Mouse (Mus musculus): ENCODE results near the gene Fat3. TPM values are rescaled to one million over a fixed set of nuclear protein-coding genes. Genes with fewer than 3 reads are reported as not detected.

Gene Fat3
- polyA plus RNA-seq, 1 experiment: not detected

DNA sequence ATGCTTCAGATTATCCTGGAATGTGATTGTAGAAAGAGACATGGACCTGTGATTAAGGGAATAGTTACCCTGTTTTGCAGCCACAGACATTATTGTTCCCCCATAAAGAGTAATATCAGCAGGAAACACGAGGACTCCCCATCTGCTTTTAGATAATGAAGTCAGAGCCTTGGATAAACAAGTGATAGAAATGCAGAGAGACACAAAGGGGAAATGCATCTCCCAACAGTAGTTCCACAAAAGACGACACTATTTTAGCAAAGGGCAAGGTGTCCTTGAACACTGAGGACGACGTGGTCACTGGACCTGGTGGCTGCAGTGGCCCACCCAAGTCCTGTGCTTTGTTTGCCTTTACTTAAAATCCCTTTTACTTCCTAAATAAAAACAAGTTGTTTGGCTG is 580.8 kb downstream of the Fat3 start:
- 63% methylated on average over 4 of the region's 4 CpGs for WGBS
- no peaks in the 10 kb centered on the region for H3K4me1 ChIP-seq (ENCODE audit: control insufficient read depth, insufficient read depth, low read length)

DNA sequence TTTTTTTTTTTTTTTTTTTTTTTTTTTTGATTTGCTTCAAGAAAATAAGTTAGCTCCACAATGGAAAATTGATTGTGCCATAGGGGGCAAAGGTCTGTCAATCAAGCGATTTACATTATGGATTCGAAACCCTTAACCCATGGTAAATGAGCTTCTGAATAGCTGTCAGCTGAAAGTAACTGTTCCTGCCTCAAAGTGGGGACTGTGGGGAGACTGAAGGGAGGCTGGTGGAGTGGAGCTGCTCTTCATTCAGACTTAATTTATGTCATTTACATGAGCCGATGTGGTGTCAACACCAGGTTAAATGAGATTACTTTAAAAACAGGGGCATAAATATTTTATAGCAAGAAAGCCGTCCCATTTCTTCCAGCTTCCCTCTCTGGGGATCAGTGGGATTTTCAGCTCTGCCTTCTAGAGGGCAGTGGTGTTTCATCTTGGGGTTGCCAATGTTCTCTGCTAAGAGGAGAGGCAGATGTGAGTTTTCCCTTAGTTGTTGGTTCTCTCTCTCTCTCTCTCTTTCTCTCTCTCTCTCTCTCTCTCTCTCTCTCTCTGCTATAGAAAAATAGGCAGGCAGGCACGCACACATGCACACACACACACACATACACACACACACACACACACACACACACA is 581.6 kb downstream of the Fat3 start:
- no peak for TF ChIP-seq CTCF (IDR thresholded peaks at IDR 0.05; ENCODE audit: control insufficient read depth, insufficient read depth, low read length)
- TF ChIP-seq POLR2A (IDR thresholded peaks at IDR 0.05; ENCODE audit: borderline replicate concordance, control insufficient read depth, low read depth, low read length): no peak
- no peak overlapping the region for H3K27ac ChIP-seq (ENCODE audit: control insufficient read depth, insufficient read depth, low read depth, low read length, poor library complexity)
- H3K4me1 ChIP-seq (ENCODE audit: control insufficient read depth, insufficient read depth, low read length): no peaks in the 10 kb centered on the region
- WGBS: 65% methylated on average over 5 of the region's 5 CpGs
- no peak overlapping the region for H3K4me3 ChIP-seq (replicated peaks; ENCODE audit: control insufficient read depth, low read depth, low read length)

More for the DNA sequence above, 580.8 kb downstream of the Fat3 start:
- Histone ChIP-seq H3K4me3 (replicated peaks; ENCODE audit: control insufficient read depth, low read depth, low read length) (no peak overlapping the region), H3K27ac (ENCODE audit: control insufficient read depth, insufficient read depth, low read depth, low read length, poor library complexity) (no peak overlapping the region)
- no peak for TF ChIP-seq CTCF (IDR thresholded peaks at IDR 0.05; ENCODE audit: control insufficient read depth, insufficient read depth, low read length)
- no peak for TF ChIP-seq POLR2A (IDR thresholded peaks at IDR 0.05; ENCODE audit: borderline replicate concordance, control insufficient read depth, low read depth, low read length)

DNA sequence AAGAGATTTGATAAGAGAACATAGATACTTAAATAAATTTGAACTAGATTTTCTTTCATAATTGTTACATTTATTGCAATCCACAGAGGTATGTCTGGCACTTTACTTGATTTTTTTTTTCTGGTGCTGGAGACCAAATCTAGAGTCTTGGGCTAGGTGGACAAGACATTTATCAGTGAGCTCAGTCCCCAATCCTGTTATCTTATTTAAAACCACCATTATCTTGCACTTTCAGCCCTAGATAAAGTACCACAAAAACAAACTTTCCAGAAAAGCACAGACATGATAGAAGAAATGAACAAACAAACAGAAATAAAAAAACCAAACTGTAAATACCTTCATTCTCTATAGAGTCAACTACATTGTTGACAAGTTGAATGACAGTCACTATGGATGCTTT is 584.5 kb downstream of the Fat3 start:
- TF ChIP-seq POLR2A (IDR thresholded peaks at IDR 0.05; ENCODE audit: borderline replicate concordance, control insufficient read depth, low read depth, low read length) (no peak), CTCF (IDR thresholded peaks at IDR 0.05; ENCODE audit: control insufficient read depth, insufficient read depth, low read length) (no peak)
- no peaks in the 10 kb centered on the region for H3K4me1 ChIP-seq (ENCODE audit: control insufficient read depth, insufficient read depth, low read length)
- no peak overlapping the region for H3K27ac ChIP-seq (ENCODE audit: control insufficient read depth, insufficient read depth, low read depth, low read length, poor library complexity)

DNA sequence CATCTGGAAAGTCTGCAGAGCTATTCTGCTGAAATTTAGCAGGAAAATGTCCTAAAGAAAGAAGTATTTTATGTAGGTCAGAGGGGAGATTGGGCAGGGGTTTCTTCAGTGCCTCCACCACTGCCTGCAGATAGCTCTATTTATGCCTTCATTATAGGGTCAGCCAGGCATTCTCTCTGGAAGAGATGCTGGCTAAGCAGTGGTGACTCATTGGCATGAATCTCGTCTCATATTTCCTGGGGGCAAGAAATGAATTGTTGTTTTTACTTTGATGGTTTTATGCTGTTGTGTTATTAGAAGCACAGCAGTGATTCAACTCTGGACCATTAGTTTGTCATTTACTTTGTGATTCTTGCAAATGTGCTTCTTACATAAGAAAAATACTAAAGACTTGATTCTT is 588.4 kb downstream of the Fat3 start:
- no peak overlapping the region for H3K4me3 ChIP-seq (replicated peaks; ENCODE audit: control insufficient read depth, low read depth, low read length)
- no peak for TF ChIP-seq POLR2A (IDR thresholded peaks at IDR 0.05; ENCODE audit: borderline replicate concordance, control insufficient read depth, low read depth, low read length)
- no peak for TF ChIP-seq CTCF (IDR thresholded peaks at IDR 0.05; ENCODE audit: control insufficient read depth, insufficient read depth, low read length)
- H3K27ac ChIP-seq (ENCODE audit: control insufficient read depth, insufficient read depth, low read depth, low read length, poor library complexity): no peak overlapping the region
- H3K4me1 ChIP-seq (ENCODE audit: control insufficient read depth, insufficient read depth, low read length): no peaks in the 10 kb centered on the region
- WGBS: 56% methylated on average over 1 of the region's 1 CpGs

More for the DNA sequence above, 584.5 kb downstream of the Fat3 start:
- no peak overlapping the region for H3K4me3 ChIP-seq (replicated peaks; ENCODE audit: control insufficient read depth, low read depth, low read length)

DNA sequence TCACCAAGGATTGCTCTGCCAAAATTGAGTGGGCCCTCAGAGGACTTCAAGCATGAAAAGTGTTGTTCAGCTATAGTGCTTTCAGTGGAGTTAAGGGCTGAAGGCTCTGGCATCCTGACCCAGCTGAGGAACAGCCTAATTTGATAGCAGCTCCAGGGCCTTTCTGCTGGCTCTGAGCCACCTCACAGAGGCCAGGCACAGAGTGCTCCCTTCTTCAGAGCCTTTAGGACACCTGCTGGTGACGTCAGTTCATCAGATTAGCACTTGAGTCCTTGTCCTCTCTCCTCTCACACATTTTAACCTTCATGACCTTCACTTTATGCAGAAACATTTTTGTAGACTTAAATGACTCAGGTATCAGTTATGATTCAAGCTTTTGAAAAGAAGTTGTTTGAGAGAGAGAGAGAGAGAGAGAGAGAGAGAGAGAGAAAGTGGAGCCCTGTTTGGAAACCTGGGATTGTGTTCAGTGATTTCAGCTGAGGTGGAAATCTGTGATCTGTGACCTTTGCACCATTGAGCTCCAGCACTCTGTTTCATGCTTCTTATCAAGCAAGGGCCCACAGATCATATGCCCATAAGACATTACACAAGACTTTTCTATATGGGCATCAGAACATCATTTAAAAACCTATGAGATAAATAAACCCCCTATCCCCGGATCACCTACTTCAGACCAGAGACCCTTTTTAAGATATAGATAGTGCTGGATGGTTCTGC is 591.5 kb downstream of the Fat3 start:
- H3K4me3 ChIP-seq (replicated peaks; ENCODE audit: control insufficient read depth, low read depth, low read length): no peak overlapping the region
- 63% methylated on average over 2 of the region's 2 CpGs for WGBS
- H3K27ac ChIP-seq (ENCODE audit: control insufficient read depth, insufficient read depth, low read depth, low read length, poor library complexity): no peak overlapping the region
- TF ChIP-seq CTCF (IDR thresholded peaks at IDR 0.05; ENCODE audit: control insufficient read depth, insufficient read depth, low read length) (no peak), POLR2A (IDR thresholded peaks at IDR 0.05; ENCODE audit: borderline replicate concordance, control insufficient read depth, low read depth, low read length) (no peak)
- no peaks in the 10 kb centered on the region for H3K4me1 ChIP-seq (ENCODE audit: control insufficient read depth, insufficient read depth, low read length)

DNA sequence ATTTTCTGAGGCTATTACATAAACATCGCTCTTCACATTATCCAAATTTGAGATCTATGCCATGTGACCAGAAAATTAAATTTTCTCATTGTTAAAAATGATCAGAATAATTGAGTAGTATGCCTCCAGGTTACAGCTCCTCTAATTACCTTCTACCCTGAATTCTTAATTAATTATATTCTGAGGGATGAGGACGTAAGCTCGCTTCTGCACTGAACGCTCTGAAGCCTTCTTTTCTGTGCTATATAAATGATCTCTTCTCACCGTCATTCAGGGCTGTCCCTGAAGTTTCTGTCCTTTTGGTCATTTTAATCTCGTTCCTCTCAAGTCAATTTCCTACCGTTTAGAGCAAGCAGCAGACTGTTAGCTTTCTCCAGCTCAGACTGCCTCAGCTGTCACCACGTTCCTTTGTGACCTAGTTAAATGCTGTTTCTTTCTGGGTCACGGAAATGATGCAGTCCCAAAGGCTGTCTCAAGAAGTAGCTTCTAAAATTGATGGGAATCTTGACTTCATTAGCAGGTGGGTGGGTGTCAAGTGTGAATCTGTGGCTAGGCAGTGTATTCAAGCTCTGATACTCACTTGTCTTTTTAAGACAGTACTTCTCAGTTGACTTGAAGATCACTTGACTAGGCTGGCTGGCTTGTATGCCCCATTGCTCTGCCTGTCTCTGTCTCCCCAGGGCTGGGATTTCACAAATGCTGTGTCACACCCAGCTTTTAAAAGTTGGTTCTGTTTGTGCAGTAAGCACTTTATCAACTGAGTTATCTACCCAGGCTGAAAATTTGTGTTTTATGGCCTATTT is 596.9 kb downstream of the Fat3 start:
- WGBS: 79% methylated on average over 9 of the region's 9 CpGs
- Histone ChIP-seq H3K27ac (ENCODE audit: control insufficient read depth, insufficient read depth, low read depth, low read length, poor library complexity) (no peak overlapping the region), H3K4me1 (ENCODE audit: control insufficient read depth, insufficient read depth, low read length) (no peaks in the 10 kb centered on the region), H3K4me3 (replicated peaks; ENCODE audit: control insufficient read depth, low read depth, low read length) (no peak overlapping the region)
- TF ChIP-seq CTCF (IDR thresholded peaks at IDR 0.05; ENCODE audit: control insufficient read depth, insufficient read depth, low read length): no peak
- no peak for TF ChIP-seq POLR2A (IDR thresholded peaks at IDR 0.05; ENCODE audit: borderline replicate concordance, control insufficient read depth, low read depth, low read length)

DNA sequence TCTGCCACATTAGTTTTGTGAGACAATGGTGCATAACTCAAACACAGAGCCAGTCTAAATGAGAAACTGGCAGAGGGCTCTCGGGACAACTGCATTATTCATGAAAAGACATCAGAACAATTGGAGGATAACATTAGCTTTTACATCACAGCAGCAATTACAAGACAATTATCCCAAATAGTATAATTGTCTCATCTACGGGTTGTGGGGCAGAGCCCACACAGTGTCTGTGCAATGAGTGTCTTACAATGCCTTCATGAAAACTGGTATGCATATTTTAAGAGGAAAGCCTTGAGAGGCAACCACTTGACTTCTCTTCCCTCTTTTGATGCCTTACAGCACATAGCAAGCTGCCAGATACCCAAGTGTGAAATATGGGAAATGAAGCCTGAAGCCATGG is 603.0 kb downstream of the Fat3 start:
- Histone ChIP-seq H3K27ac (ENCODE audit: control insufficient read depth, insufficient read depth, low read depth, low read length, poor library complexity) (no peak overlapping the region), H3K4me3 (replicated peaks; ENCODE audit: control insufficient read depth, low read depth, low read length) (no peak overlapping the region), H3K4me1 (ENCODE audit: control insufficient read depth, insufficient read depth, low read length) (no peaks in the 10 kb centered on the region)
- 72% methylated on average over 2 of the region's 2 CpGs for WGBS
- TF ChIP-seq POLR2A (IDR thresholded peaks at IDR 0.05; ENCODE audit: borderline replicate concordance, control insufficient read depth, low read depth, low read length) (no peak), CTCF (IDR thresholded peaks at IDR 0.05; ENCODE audit: control insufficient read depth, insufficient read depth, low read length) (no peak)

DNA sequence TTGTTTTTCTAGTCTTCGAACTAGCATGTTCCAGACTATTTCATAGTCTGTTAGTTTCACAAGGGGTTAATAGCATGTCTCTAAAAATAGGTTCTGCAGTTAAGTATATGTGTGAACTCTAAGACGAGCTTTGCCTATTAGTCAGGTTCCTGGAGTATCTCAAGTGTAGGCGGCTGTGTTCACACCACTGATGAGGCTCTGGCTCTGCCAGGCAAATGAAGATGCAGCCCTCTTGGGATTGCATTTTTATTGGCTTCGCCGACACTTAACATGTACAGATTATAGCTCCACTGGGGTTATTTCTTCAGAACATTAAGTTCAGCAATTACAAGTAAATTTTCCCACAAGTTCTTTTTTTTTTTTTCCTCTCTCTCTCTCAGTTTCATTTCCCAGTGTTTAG is 614.3 kb downstream of the Fat3 start:
- H3K27ac ChIP-seq (ENCODE audit: control insufficient read depth, insufficient read depth, low read depth, low read length, poor library complexity): no peak overlapping the region
- TF ChIP-seq POLR2A (IDR thresholded peaks at IDR 0.05; ENCODE audit: borderline replicate concordance, control insufficient read depth, low read depth, low read length) (no peak), CTCF (IDR thresholded peaks at IDR 0.05; ENCODE audit: control insufficient read depth, insufficient read depth, low read length) (no peak)
- no peak overlapping the region for H3K4me3 ChIP-seq (replicated peaks; ENCODE audit: control insufficient read depth, low read depth, low read length)
- 73% methylated on average over 5 of the region's 5 CpGs for WGBS
- H3K4me1 ChIP-seq (ENCODE audit: control insufficient read depth, insufficient read depth, low read length): no peaks in the 10 kb centered on the region

Measured in bone marrow, adult 2 months (tissue).